Mouse (Mus musculus) erythroblast, embryonic 14.5 days (primary cell): ENCODE measurements around the gene Gnai2.

ENCODE experiments used
- GATA1 ChIP-seq: IDR thresholded peaks from 2 replicates; pipeline ENCODE4 v1.6.1; 2012; ENCODE audit warnings: low read length, inconsistent platforms, mixed read lengths
- TAL1 ChIP-seq: IDR thresholded peaks from 3 replicates; pipeline ENCODE4 v1.6.1; 2012; ENCODE audit warnings: low read length, inconsistent platforms, mixed read lengths

DNA sequence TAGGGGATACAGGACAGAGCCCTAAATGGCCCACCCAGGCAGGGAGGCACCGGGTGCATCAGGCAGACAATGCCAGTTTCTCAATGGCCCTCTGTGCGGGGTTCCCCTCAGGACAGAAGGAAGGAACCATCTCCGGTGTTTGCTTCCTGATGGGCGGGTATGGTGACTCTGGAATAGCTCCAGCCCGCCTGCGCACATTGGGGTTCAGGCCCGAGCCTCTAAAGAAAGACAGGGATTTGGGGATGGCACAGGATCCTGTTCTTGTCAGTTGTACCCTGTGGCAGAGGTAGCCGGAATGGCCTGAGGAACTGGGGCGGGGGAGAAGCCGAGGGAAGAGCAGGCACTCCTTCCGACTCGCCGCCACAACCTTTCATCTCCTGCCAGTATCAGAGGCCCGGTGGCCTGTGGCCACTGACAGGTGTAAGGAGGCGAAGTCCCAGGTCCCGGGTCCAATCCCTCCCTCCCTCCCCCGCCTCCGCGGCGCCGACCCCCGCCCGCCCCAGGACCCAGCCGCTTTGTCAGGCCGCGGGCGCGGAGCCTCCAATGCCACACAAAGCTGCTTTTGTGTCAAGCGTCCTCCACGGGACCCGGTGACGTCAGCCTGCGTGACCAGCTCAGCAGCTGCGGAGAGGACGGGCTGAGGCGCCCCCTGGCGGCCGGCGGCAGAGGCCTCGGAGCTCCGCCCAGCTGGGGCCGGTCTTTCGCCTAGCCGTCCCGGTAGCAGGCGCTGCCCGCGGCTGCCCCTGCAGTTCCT lies 22.8 kb downstream of the Gnai2 start:
- TF ChIP-seq GATA1 (no peak), TAL1 (no peak)
